Mouse (Mus musculus): Measurements from ENCODE around the gene Ckmt1.

DNA sequence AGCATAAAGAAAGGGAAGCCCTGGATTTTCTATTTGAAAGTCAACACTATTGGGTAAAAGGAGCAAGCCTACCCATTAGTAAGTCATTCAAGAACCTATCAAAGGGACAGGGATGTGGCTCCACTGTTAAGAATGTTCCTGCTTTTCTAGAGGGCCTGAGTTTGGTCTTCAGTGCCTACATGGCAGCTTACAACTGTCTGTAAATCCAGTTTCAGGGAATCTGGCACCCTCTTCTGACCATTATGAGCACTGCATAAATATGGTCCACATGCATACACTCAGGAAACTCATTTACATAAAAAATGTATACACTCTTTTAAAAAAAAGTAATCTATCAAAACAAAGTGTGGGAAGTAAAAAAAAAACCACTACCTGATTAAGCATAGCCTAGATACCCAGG lies 18.5 kb upstream of the Ckmt1 start:
- no peak for TF ChIP-seq EP300 (IDR thresholded peaks at IDR 0.05; ENCODE audit: insufficient read depth, low read depth, low read length)
- TF ChIP-seq POLR2A (IDR thresholded peaks at IDR 0.05; ENCODE audit: insufficient read depth, low read length): no peak
- peak; percentile 25 for TF ChIP-seq CTCF (IDR thresholded peaks at IDR 0.05; ENCODE audit: low read depth, low read length)
